In genomic region chr3:138967627-138968026, GRCm38 (mm10) we compare ENCODE assay signal across 23 mouse cellular contexts.
"Had no signal": no experiment of that assay in that cellular context is flagged by ENCODE, and none has a peak within 500 bp of the region (broad histone marks: within the 10 kb centered on the region; RNA-seq: fewer than 3 reads in every experiment).

No protein-coding gene starts in this region.

- H3K4me2 ChIP-seq: intestine, embryonic 15.5 days; limb, embryonic 12.5 days; limb, embryonic 15.5 days; liver, embryonic 11.5 days; lung, embryonic 14.5 days; midbrain, embryonic 13.5 days; neural tube, embryonic 13.5 days had no signal

- H3K4me3 ChIP-seq: intestine, embryonic 15.5 days; layer of hippocampus, adult 2 months; limb, embryonic 12.5 days; limb, embryonic 15.5 days; midbrain, embryonic 13.5 days; myocyte; neural tube, embryonic 13.5 days had no signal

- H3K9ac ChIP-seq: intestine, embryonic 15.5 days; limb, embryonic 12.5 days; limb, embryonic 15.5 days; liver, embryonic 14.5 days; liver, postnatal 0 days; lung, embryonic 14.5 days; midbrain, embryonic 13.5 days; neural tube, embryonic 13.5 days had no signal

- H3K9me3 ChIP-seq: intestine, embryonic 15.5 days; limb, embryonic 12.5 days; limb, embryonic 15.5 days; midbrain, embryonic 13.5 days; neural tube, embryonic 13.5 days had no signal

- ATAC-seq: intestine, embryonic 15.5 days; liver, postnatal 0 days; lung, postnatal 0 days; midbrain, embryonic 13.5 days; midbrain, embryonic 16.5 days had no signal

- H3K27me3 ChIP-seq: intestine, embryonic 15.5 days; limb, embryonic 12.5 days; limb, embryonic 15.5 days; midbrain, embryonic 13.5 days; neural tube, embryonic 13.5 days had no signal

- H3K27ac ChIP-seq: intestine, embryonic 15.5 days; layer of hippocampus, adult 2 months; limb, embryonic 12.5 days; limb, embryonic 15.5 days; liver, embryonic 14.5 days; macrophage; midbrain, embryonic 13.5 days; neural tube, embryonic 13.5 days had no signal

- H3K4me1 ChIP-seq: intestine, embryonic 15.5 days; limb, embryonic 12.5 days; limb, embryonic 15.5 days; midbrain, embryonic 13.5 days; neural tube, embryonic 13.5 days had no signal

- DNase-seq: kidney, adult 9 months; kidney, postnatal 25 days; layer of hippocampus, adult 9-11 months; left cerebral cortex, postnatal 4 days; liver, postnatal 0 days; lung, embryonic 14.5 days; retina, postnatal 1 day; right cerebral cortex, postnatal 14 days; thymus, adult 2 months; thymus, postnatal 14 days; thymus, postnatal 4 days had no signal
